Mouse (Mus musculus) retina, postnatal 1 day (tissue): ENCODE measurements around the gene Pomt2.

Source experiments
- DNase-seq: peaks from one replicate; pipeline ENCODE4 v3.0.0-alpha.2; 2012

Pomt2 gene

GRCm38 (mm10) chr12:87121918-87122589 lies 25.7 kb downstream of the Pomt2 start:
- DNase-seq = no peak

DNA sequence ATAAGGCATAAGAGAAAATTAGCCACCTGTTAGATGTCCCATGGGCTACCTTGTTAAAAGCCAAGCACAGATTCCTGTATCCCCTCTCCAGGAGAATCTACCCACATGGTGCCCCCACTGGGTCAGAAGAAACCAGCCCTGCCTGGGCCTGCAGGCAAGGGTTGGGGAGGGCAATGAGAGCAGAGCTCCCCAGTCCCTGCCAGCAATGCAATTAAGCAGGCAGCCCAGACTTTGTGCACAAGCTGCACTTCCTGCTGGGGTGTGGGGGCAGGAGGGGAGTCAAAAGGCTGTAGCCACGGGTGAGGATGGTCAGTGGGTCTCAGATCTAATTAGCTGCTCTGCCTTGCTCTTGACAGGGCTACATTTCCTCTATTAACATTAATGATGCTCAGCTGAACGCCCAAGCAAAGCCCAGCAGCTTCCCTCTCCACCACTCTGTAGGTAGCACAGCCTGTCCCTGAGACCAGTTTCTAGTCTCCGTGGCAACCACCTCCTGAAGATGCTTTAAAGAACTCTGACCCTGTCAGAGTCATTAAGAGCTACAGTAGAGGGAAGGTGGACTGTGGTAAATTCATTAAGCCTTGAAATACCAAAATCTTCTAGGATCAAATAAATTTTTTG lies 40.3 kb downstream of the Pomt2 start:
- DNase-seq = no peak

DNA sequence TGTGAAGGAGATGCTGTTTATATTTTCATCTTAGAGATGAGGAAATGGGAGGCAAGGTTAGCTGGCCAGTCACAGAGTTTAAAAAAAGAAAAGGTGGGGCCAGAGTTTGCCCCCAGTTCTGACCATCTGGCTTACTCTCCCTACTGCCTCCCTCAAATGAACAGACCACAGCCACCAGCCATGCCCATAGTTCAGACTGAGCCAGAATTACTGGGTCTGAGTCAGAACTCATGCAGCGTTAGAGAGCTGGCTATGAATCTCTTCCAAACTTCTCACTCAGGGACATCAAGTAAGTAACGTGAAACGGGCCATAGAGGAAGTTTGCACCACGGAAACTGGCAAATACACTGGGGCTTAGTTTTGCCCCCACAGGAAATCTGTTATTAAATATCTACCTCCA lies 43.0 kb downstream of the Pomt2 start:
- no peak for DNase-seq

DNA sequence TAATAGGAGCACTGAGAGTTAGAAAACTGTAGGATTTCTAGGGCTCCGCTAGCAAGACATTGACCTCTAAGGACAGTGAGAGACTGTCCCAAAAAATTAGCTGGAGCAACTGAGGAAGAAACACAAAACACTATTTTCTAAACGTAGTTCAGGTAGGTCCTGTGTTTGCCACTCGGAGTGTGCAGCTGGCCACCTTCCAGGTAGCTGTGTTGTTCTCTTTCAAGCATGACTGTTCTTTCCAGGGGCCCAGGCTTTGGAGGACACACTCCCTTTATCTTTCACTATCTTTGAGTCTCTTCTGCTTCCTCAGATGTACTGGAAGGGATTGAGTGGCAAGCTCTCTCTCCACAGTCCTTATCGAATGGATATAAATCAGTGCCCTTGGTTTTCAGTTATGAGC lies 44.3 kb downstream of the Pomt2 start:
- no peak for DNase-seq

DNA sequence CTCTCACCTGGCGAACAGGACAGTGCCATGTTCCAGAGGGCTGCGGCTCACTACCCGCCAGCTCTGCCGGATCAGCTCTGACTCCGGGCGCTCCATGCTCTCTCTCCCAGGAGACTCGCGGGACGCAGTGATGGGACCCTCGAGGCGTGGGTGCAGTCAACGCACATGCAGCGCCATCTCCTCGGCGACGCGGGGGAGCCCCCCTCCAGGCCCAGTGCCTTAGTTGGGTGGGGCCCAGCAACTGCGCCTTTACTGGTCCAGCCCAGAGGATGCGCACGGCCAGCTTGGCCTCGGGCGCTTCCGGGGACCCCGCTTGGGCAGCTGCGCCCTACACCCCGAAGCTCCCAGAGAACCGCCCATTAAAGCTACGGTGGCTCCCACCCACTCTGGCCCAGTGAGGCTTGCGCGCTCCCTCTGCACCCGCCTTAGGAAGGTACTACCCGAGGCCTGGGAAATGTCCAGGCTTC lies 45.6 kb downstream of the Pomt2 start, which contains the start of gene Ngb:
Ngb (minus strand) TSS at position 375 of the 467 bp plus-strand sequence.
- peak; percentile 50 for DNase-seq

GRCm38 (mm10) chr12:87100331-87100730 lies 47.4 kb downstream of the Pomt2 start:
- DNase-seq = no peak

GRCm38 (mm10) chr12:87093671-87094070 lies 54.1 kb downstream of the Pomt2 start:
- DNase-seq = no peak

- DNase-seq = no peak
Observed at GRCm38 (mm10) chr12:87093249-87093648, 54.5 kb downstream of the Pomt2 start.

DNA sequence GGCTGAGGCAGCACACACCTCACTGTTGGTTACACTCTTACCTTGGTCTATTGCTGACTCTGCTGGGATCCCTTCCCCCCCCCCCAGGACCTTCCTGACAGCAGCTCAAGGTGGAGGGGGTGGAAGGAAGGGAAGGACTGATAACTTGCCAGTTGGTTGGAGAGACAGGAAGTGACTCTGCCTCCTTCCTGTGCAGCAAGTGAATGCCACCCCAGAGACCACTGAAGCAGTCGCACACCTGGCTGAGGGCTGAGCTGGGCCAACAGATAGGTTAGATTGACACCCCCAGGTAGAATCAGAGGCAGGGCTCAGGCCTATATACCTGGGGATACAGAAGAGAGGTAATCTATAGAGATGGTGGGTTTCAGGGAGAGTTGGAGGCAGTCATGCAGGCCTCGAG lies 55.9 kb downstream of the Pomt2 start:
- no peak for DNase-seq

- no peak for DNase-seq
Observed at GRCm38 (mm10) chr12:87089701-87090100, 58.1 kb downstream of the Pomt2 start.

- DNase-seq = no peak
Observed at GRCm38 (mm10) chr12:87089255-87089654, 58.5 kb downstream of the Pomt2 start.

DNA sequence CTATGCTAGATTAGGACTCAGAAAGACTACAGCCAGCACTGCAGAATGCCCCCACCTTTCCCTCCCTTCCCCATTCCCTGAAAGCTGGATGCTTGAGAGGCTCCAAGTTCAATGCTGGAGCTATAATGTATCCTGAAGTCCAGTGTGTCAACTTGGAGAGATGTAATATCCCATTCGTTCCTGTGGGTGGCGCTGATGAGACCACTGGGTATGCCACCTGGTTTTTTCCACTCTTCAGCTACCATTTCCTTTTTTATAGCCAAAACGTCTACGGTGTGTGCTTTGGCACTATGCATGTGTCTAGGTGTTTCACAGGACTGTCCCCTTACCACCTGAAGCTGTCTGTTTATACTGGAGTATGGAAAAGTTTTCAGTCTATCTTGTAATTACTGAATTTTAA lies 59.4 kb downstream of the Pomt2 start:
- DNase-seq = no peak

GRCm38 (mm10) chr12:87087236-87087635 lies 60.5 kb downstream of the Pomt2 start:
- DNase-seq = no peak

GRCm38 (mm10) chr12:87082797-87083196 lies 65.0 kb downstream of the Pomt2 start:
- no peak for DNase-seq

- no peak for DNase-seq
Observed at GRCm38 (mm10) chr12:87076610-87077009, 71.2 kb downstream of the Pomt2 start.

GRCm38 (mm10) chr12:87070520-87070919 lies 77.2 kb downstream of the Pomt2 start:
- no peak for DNase-seq

DNA sequence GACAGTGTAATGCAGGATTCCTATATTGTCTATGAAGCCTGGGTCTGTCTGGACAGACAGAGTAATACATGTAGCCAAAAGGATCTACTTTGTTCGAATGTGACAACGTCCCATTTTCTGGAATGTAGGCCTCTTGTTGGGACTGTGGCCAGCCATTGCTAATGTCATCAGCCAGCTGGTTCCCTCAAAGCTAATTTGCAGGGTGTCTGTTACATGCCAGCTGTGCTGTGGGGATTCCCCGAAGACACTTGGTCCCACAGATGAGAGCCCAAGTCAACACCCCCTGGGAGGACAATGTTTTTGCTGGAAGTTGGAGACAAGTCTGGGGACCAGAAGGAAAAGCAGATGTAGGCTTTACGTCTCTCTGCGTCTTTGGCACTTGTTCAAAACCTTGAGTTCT lies 81.3 kb downstream of the Pomt2 start:
- no peak for DNase-seq

- no peak for DNase-seq
Observed at GRCm38 (mm10) chr12:87065446-87065845, 82.3 kb downstream of the Pomt2 start.

DNA sequence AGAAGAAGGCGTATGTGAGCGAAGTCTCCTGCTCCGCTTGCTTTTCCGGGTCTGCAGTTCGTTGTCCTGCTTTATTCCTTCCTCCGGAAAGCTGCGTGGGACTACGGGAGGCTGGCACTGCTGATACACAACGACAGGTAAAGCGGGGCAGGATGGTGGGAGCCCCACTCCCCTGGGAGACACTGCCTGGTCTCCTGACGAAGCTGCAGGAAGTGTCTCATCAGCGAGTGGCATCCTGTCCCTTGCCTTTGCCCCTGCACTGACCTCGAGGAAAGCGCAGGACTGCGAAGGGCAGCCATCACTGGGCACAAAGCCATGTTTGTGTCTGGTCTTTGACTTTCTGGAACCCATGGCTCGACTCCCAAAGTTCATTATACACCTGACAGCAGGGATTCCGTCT lies 90.7 kb downstream of the Pomt2 start:
- DNase-seq = no peak
